Mouse (Mus musculus): ENCODE results near the gene Lrp11. TPM values are rescaled to one million over a fixed set of nuclear protein-coding genes. Genes with fewer than 3 reads are reported as not detected.
"Not testable (repeated sequence)": the region's sequence is repeated elsewhere in the genome, so short reads cannot be mapped to it uniquely, and the experiment has no call there.

Lrp11 gene
- polyA plus RNA-seq, 1 experiment: 2.9 TPM

DNA sequence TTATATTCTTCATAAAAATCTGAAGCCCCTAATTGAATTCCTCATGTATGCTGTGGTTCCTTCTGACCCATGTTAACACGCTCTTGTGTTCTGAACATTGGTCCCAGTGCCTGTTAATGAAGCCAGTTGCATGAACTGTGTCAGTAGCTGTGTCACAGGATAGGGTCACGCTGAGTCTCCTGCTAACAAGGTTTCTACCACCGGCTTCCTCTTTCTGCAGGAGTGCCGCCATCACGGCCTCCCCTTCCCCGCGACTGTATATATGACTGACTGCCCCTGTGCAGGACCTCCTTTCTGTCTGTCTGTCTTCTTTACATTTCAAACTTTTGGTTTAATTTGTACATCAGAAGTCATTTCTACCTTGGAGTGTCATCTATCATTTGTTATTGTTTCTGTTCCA lies 8.6 kb downstream of the Lrp11 start:
- H3K27ac ChIP-seq (ENCODE audit: insufficient read depth, low read depth, low read length): no peak overlapping the region

DNA sequence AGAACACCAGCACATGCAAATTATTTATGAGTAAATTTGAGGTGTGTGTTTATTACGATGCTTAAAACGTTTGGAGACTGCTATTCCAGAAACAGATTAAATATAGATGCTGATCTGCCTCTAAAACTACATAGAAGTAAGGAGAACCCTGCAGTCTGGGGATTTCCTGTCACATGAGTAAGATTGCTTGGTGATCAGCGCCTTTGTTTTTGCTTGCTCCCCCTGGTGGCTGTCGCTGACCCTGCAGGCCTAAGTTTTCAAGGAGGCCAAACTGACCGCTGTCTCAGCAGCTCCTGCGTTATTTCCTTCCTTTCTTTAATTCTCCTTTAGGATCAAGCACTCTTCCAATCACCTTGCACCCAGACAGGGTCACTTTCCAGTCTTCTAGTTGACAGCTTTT lies 11.0 kb downstream of the Lrp11 start:
- Histone ChIP-seq H3K4me3 (ENCODE audit: insufficient read depth, low read length) (no peak overlapping the region), H3K4me1 (ENCODE audit: control insufficient read depth, insufficient read depth, low read length) (peaks cover 6% of the 10 kb centered on the region), H3K27ac (ENCODE audit: insufficient read depth, low read depth, low read length) (peak overlapping the region; percentile 13)
- TF ChIP-seq CTCF (IDR thresholded peaks at IDR 0.05; ENCODE audit: low read depth, low read length) (peak; percentile 74), POLR2A (IDR thresholded peaks at IDR 0.05; ENCODE audit: borderline replicate concordance, low read depth, low read length) (no peak)

More for the DNA sequence above, 8.6 kb downstream of the Lrp11 start:
- Histone ChIP-seq H3K4me1 (ENCODE audit: control insufficient read depth, insufficient read depth, low read length) (peaks cover 6% of the 10 kb centered on the region), H3K4me3 (ENCODE audit: insufficient read depth, low read length) (no peak overlapping the region)
- TF ChIP-seq CTCF (IDR thresholded peaks at IDR 0.05; ENCODE audit: low read depth, low read length): no peak
- no peak for TF ChIP-seq POLR2A (IDR thresholded peaks at IDR 0.05; ENCODE audit: borderline replicate concordance, low read depth, low read length)

DNA sequence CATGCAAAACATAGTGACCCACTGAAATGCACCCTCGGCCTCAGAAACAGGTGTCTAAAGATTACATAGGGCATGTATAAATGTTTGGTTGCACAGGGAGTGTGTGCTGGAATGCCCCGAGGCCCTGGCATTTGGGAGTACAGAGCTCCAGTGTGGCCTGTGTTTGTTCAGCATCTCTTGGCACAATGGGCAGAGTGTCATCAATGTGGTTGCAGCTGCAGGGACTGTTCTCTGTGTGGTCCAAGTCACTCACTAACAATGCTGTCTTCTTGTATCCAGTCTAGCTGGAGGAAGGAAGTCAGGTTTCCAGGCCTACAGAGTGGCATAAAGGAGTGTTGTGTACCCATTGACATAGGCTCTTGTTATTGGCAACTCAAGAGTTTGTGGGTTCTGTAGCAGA lies 15.6 kb downstream of the Lrp11 start:
- TF ChIP-seq POLR2A (IDR thresholded peaks at IDR 0.05; ENCODE audit: borderline replicate concordance, low read depth, low read length): no peak
- TF ChIP-seq CTCF (IDR thresholded peaks at IDR 0.05; ENCODE audit: low read depth, low read length): no peak
- peaks cover 6% of the 10 kb centered on the region for H3K4me1 ChIP-seq (ENCODE audit: control insufficient read depth, insufficient read depth, low read length)
- no peak overlapping the region for H3K4me3 ChIP-seq (ENCODE audit: insufficient read depth, low read length)
- H3K27ac ChIP-seq (ENCODE audit: insufficient read depth, low read depth, low read length): no peak overlapping the region

DNA sequence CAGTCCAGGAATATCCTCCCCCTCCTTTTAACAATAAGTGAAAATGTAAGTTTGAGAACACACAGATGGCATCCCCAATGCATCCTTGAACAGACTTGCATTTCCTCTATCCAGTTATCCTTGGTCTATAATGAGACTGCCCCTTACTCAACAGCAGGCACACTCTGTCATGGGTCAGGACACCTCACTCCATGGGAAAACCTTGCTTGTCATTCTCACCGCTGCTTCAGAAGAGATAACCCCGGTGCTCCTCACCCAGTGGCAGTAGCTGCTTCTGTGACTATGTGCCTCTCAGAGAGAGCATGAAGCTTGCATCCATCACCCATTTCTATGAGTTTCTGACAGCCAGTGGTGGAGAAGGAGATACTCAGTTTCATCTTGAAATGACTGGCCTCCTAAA lies 16.8 kb downstream of the Lrp11 start:
- Histone ChIP-seq H3K4me1 (ENCODE audit: control insufficient read depth, insufficient read depth, low read length) (no peaks in the 10 kb centered on the region), H3K4me3 (ENCODE audit: insufficient read depth, low read length) (no peak overlapping the region), H3K27ac (ENCODE audit: insufficient read depth, low read depth, low read length) (no peak overlapping the region)
- TF ChIP-seq CTCF (IDR thresholded peaks at IDR 0.05; ENCODE audit: low read depth, low read length) (no peak), POLR2A (IDR thresholded peaks at IDR 0.05; ENCODE audit: borderline replicate concordance, low read depth, low read length) (no peak)

DNA sequence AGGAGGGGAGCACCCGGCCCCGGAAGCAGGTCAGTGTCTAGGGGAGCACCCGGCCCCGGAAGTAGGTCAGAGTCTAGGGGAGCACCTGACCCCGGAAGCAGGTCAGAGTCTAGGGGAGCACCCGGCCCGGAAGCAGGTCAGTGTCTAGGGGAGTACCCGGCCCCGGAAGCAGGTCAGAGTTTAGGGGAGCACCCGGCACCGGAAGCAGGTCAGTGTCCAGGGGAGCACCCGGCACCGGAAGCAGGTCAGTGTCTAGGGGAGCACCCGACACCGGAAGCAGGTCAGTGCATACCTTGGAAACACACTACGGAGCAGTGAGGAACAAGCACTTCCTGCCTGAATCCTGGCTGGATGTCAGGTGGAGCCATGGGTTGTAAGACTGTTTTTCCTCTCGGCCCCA lies 19.0 kb downstream of the Lrp11 start:
- no peak overlapping the region for H3K27ac ChIP-seq (ENCODE audit: insufficient read depth, low read depth, low read length)

DNA sequence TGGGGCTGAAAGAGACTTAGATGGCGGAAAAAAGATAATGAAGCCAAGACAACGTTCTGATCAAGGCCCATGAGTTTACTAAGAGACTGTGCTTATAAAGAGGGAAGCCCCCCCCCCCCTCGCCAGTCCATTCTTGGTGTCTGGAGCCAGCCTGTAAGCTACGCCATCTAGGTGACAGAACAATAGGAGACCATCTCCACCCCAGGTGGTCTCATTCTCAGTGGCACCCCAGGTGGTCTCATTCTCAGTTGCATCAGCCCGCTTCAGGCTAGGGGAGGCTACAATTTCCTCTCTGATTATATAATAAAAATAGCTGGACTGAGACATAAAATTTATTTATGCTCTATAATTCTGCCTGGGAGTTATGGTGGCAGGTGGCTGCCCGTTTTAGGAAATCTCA lies 22.0 kb downstream of the Lrp11 start:
- H3K4me3 ChIP-seq (ENCODE audit: insufficient read depth, low read length): no peak overlapping the region
- H3K27ac ChIP-seq (ENCODE audit: insufficient read depth, low read depth, low read length): no peak overlapping the region
- no peak for TF ChIP-seq CTCF (IDR thresholded peaks at IDR 0.05; ENCODE audit: low read depth, low read length)
- TF ChIP-seq POLR2A (IDR thresholded peaks at IDR 0.05; ENCODE audit: borderline replicate concordance, low read depth, low read length): no peak
- H3K4me1 ChIP-seq (ENCODE audit: control insufficient read depth, insufficient read depth, low read length): no peaks in the 10 kb centered on the region

More for the DNA sequence above, 19.0 kb downstream of the Lrp11 start:
- H3K4me3 ChIP-seq (ENCODE audit: insufficient read depth, low read length): no peak overlapping the region
- no peaks in the 10 kb centered on the region for H3K4me1 ChIP-seq (ENCODE audit: control insufficient read depth, insufficient read depth, low read length)
- TF ChIP-seq POLR2A (IDR thresholded peaks at IDR 0.05; ENCODE audit: borderline replicate concordance, low read depth, low read length): no peak
- no peak for TF ChIP-seq CTCF (IDR thresholded peaks at IDR 0.05; ENCODE audit: low read depth, low read length)

DNA sequence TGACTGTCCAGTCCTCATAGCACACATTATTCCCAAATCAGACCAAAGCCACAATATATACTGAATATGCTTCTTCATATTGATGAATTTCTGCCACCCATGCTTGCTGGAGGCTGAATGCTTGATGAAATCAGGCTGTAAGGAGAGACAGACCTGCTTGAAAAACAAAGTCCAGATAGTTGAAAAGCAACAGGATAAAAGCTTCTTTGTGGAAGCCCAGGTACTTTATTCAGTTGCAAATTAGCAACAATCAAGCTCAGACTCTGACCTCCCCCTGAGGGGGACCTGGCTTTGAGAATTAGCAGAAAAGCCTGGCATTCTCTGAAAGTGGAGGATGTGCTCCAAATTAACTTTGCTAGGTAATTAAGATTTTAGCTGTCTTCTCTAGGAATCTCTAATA lies 22.6 kb downstream of the Lrp11 start:
- H3K27ac ChIP-seq (ENCODE audit: insufficient read depth, low read depth, low read length); H3K4me1 ChIP-seq (ENCODE audit: control insufficient read depth, insufficient read depth, low read length); H3K4me3 ChIP-seq (ENCODE audit: insufficient read depth, low read length): not testable (repeated sequence)

DNA sequence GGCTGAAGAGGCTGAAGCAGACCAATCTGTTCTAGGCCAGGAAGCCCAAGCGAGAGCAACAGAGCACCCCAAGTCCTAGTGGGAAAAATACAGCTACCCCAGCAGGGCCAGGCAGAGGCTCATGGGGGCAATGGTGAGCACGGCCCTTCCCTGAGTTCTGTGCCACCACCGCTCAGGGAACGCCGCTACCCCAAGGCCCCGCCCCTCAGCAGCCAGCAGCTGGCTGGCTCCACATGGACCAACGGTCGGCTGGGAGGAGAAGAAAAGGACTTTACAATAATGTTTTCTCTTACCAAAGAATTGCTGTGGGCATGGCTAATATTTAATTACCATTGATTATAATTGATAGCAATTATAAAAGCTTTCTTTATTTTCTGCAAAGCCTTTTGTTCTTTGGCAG lies 25.2 kb downstream of the Lrp11 start:
- Histone ChIP-seq H3K4me1 (ENCODE audit: control insufficient read depth, insufficient read depth, low read length) (no peaks in the 10 kb centered on the region), H3K4me3 (ENCODE audit: insufficient read depth, low read length) (no peak overlapping the region), H3K27ac (ENCODE audit: insufficient read depth, low read depth, low read length) (no peak overlapping the region)
- no peak for TF ChIP-seq POLR2A (IDR thresholded peaks at IDR 0.05; ENCODE audit: borderline replicate concordance, low read depth, low read length)
- no peak for TF ChIP-seq CTCF (IDR thresholded peaks at IDR 0.05; ENCODE audit: low read depth, low read length)

DNA sequence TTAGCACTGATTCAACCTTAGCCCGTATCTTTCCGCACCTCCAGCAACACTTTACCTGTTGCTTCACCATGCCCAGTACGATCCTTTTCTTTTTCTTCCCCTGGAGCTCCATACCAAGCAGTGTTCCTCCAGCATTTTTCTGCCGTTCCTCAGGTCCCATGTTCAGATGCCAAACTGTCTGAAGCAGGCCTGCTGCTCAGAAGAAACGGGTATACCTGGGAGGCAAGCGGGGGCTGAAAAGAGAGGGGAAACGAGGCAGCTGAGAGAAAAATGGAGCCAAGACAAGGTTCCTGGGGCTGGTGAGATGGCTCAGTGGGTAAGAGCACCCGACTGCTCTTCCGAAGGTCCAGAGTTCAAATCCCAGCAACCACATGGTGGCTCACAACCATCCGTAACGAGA lies 27.5 kb downstream of the Lrp11 start:
- H3K4me1 ChIP-seq (ENCODE audit: control insufficient read depth, insufficient read depth, low read length); H3K4me3 ChIP-seq (ENCODE audit: insufficient read depth, low read length); H3K27ac ChIP-seq (ENCODE audit: insufficient read depth, low read depth, low read length): not testable (repeated sequence)

DNA sequence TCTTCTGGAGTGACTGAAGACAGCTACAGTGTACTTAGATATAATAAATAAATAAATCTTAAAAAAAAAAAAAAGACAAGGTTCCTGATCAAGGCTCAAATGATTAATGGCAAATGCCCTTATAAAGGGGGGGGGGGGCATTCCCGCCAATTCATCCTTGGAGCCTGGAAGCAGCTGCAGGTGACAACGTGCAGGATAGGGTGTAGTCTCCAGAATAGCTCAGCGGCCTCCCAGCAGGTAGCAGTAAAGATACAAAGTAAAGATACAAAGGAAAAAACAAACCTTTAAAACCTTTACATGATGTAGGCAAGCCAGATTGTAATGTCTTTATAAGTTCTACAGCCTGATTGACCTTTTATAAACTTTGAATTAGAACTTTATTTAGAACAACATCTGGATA lies 28.0 kb downstream of the Lrp11 start:
- not testable (repeated sequence) for H3K4me3 ChIP-seq (ENCODE audit: insufficient read depth, low read length); H3K27ac ChIP-seq (ENCODE audit: insufficient read depth, low read depth, low read length); H3K4me1 ChIP-seq (ENCODE audit: control insufficient read depth, insufficient read depth, low read length)

DNA sequence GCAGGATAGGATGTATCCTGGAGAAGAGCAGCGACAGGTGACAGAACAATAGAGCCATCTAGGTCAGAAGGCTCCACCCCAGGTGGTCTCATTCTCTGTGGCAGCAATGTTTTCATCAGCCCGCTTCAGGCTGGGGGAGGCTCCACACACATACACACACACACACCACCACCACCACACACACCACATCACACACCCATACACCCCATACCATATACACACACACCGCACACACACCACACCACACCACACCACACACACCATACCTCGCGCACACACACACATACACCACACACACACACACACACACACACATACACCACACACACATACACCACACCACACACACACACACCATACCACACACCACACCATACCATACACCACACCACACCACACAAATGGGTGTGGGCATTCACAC lies 30.2 kb downstream of the Lrp11 start:
- TF ChIP-seq CTCF (IDR thresholded peaks at IDR 0.05; ENCODE audit: low read depth, low read length): no peak
- Histone ChIP-seq H3K27ac (ENCODE audit: insufficient read depth, low read depth, low read length) (no peak overlapping the region), H3K4me3 (ENCODE audit: insufficient read depth, low read length) (no peak overlapping the region), H3K4me1 (ENCODE audit: control insufficient read depth, insufficient read depth, low read length) (no peaks in the 10 kb centered on the region)
